Mouse (Mus musculus) layer of hippocampus, adult 9-10 months (tissue): ENCODE results near the gene Capn8.

Experiments used
- DNase-seq: peaks from one replicate; pipeline ENCODE4 v3.0.0; 2022; ENCODE audit warnings: low spot score

The Capn8 gene

DNA sequence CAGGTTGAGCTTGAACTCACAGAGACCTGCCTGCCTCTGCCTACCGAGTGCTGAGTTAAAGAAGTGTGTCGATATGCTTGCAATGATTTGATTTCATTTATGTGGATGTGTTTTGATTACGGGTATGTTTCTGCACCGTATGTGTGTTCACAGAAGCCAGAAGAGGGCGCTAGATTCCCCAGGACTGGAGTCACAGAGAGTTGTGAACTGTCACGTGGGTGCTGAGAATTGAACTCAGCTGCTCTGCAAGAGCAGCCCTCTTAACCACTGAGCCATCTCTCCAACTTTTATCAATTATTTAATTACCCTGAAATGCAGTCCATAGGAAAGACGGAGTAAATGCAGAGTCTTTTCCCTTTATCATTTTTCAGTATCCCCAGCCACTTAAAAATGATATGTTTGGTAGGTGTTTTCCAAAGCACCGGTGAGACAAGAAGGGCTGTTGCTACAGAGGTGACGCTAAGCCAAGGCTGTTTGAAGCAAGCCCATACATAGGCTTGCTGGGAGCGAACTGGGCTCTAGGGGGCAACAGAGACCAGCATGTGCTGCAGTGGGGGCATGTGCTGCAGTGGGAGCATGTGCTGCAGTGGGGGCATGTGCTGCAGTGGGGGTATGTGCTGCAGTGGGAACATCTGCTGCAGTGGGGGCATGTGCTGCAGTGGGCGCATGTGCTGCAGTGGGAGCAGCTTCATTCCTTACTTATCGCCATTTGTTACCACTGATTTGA lies 11.0 kb upstream of the Capn8 start:
- peak; percentile 35 for DNase-seq

GRCm38 (mm10) chr1:182558271-182558670 lies 6.5 kb upstream of the Capn8 start:
- DNase-seq, result no peak

DNA sequence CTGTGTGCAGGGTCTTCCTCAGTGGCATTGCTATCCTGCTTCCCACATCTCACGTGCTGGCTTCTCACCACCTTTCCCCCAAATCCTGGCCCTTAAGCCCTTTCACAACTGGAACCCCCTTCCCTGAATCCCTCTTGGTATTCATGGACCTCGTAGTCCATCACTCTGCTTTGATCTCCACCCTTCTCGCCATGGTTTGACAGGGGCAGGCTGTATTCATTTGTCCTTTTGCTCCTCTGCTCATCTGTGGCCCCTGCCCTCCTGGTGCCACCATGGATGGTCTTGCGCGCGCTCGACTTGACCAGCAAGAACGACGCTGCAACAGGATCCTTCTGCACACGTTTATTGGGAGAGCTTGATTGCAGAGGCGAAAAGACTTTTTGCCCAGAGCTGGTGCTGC lies 5.3 kb upstream of the Capn8 start:
- no peak for DNase-seq

DNA sequence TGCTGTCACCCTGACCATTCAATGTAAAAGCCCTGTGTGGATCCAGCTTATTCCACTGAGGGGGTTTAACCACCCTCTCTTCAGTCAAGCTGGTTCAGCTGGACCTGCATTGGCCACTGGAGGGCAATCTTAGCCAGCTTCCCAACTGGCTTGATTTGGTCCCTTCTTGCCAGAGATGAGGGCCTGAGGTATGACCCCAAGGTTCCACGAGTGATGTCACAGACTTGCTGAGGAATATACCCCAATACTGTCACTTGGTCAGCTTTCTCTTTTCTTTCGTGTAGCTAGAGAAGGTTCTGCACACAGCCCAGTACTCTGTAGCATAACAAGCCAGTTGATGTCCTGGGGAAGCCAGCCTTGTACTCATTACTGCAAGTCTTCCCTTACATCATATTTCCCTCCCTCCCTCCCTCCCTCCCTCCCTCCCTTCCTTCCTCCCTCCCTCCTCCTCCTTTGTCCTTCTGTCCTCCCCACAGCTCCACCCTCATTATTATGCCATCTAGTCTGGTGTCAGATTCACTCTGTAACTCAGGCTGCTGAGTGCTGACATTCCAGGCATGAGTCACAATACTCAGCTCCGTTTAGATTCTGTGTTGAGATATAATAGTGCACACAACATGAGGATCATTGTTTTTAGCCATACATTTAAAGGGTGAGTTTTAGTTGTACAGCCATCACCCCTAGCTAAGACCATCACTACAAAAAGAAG lies 4.3 kb upstream of the Capn8 start:
- no peak for DNase-seq

GRCm38 (mm10) chr1:182561945-182562514 lies 2.8 kb upstream of the Capn8 start:
- DNase-seq, result no peak

GRCm38 (mm10) chr1:182562576-182563370 lies 2.0 kb upstream of the Capn8 start:
- DNase-seq, result no peak

DNA sequence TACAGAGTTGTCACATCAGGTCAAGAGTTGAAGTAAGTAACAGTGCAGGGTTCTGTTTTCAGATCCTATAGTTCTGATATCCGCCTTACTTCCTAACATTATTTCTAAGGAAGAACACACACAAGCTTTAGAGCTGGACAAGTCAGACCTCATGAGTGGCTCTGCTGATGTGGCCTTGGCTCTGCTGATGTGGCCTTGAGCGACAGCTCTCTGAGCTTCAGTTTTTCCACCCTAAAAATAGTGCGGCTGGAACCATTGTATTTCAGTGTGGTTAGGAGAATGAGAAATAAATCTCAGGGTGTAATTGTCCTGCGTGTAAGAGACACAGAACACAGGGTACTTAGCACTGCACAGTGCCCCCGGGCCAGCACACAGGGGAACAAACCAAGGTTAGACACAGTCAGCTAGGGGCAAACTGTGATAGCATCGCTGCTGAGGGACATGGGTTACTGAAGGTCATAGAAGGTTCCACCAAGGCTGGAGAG lies 586 bp downstream of the Capn8 start:
- no peak for DNase-seq

- DNase-seq, result no peak
These were observed 6.3 kb downstream of the Capn8 start for GRCm38 (mm10) chr1:182571148-182571547.

DNA sequence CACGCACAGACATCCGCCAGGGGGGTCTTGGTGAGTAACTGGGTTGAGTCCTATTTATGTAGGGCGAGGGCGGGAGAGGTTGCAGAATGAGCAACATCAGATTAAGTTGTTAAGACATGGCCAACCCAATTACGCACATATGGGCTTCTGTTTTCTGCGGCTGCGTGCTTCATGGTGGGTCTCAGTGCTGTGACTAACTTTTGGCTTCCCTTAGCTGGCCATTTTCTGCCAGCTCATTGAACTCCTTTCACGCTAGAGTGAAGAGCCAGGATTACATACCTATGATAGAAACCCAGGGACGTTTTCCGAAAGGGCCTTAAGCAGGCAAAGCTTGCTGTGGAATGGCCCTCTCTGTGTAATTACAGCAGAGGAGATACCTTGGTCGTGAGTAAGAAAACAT lies 7.2 kb downstream of the Capn8 start:
- DNase-seq, result no peak

DNA sequence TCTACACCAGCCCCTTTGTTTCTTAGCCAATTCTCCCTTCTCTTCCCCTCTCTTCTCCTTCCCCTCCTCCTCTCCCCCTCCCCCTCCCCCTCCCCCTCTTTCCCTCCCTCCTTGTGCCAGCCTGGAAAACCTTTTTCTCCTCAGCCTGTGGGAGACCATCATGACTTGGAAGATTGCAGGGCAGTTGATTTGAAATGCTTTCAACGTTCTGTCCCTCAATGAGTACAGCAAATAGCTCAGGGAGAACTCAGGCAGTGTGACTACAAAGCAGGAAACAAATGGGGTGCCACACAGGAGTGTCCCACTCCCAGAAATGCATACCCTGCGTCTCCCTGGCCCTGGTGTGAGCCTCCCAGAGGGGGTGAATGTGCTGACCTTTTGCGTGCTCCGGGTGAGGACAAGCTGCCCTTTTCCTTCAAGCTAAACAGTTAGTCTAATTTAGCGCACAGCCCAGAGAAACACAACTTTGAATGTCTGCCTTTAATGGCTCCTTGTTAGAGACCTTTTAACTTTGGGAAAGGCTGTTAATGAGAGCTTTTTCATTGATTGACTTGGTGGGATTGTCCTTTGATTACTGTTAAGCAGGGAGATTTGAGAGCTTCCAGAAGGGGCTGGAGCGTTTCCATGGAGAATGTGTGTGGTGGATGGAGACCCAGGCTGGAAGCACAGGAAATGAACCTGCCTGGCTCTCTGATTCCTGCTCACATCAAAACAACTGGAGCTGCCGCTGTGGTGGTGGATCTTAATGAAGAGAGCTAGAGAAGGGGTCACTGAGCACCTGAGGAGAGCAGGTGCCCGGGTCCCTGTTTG lies 9.3 kb downstream of the Capn8 start:
- DNase-seq, result no peak

DNA sequence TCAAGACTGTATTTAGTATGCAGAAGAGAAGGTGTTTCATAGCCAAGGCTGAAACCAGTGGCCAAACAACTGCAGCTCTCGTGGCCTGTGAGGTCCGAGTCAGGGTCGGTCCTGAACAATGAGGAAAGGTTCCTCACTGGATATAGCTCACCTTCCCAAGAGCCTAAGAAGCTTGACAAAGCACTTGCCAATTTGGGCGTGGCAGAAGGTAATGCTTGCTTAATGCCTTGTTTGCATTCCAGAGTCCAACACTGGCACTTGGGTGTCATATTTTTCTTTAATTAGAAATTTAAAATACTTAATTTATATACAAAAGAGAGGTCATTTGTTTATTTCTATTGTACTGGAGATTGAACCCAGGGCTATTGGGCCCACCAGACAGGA lies 9.9 kb downstream of the Capn8 start:
- DNase-seq, result no peak

- no peak for DNase-seq
These were observed 19.4 kb downstream of the Capn8 start for GRCm38 (mm10) chr1:182584169-182584568.

- no peak for DNase-seq
These were observed 20.5 kb downstream of the Capn8 start for GRCm38 (mm10) chr1:182585162-182585840.

GRCm38 (mm10) chr1:182587706-182588105 lies 22.9 kb downstream of the Capn8 start:
- no peak for DNase-seq

DNA sequence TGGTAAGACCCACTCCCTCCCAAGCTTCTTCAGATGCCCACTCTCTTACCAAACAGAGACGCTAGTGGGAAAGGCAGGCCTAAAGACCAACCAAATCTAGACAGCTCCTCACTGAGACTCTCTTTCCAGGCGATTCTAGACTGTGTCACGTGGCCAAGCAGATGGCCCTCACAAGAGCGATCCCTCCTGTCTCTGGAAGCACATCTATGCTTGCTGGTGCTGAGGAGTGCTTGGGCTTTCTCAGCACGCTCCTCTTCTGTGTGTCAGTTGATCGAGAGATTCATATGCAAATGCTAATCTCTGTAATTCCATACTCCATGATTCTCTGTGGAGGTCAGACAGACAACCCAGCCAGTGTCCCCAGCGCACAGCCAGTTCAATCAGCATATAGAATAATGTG lies 26.7 kb downstream of the Capn8 start:
- DNase-seq, result no peak

GRCm38 (mm10) chr1:182592436-182592835 lies 27.6 kb downstream of the Capn8 start:
- DNase-seq, result no peak

GRCm38 (mm10) chr1:182605330-182606150 lies 40.7 kb downstream of the Capn8 start:
- DNase-seq, result no peak

DNA sequence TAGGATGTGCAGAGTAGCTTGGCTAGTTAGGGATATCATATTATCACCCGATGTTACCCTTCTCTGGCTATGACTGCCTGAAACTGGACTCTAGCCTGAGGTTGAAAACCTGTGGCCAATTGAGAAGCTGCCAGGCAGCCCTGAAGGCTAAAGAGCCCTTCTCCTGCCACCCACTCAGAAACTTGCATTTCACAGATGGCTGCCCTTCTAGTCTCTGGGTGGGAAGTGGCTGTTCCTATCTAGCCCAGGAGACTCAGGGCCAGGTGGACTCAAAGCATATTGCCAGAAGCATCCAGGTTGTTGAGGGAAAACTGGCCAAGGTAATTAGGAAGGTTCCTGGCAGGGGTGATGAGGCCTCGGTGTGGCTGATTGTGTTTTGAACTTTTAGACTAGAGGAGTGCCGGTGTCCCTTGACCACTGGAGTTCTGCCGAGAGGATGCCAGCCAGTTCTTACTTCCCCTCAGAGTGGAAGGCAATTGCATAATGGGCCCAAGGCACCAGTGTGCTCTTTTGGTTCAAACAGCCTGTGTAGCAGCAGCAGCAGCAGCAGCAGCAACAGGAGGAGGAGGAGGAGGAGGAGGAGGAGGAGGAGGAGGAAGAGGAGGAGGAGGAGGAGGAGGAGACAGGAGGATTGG lies 45.0 kb downstream of the Capn8 start:
- DNase-seq, result no peak

- DNase-seq, result no peak
These were observed 50.7 kb downstream of the Capn8 start for GRCm38 (mm10) chr1:182615465-182615864.
